Mouse (Mus musculus): ENCODE data around the gene Cdh26.
A peak's percentile ranks its signal among the peaks of the same experiment; 100 is the strongest.

The Cdh26 gene

DNA sequence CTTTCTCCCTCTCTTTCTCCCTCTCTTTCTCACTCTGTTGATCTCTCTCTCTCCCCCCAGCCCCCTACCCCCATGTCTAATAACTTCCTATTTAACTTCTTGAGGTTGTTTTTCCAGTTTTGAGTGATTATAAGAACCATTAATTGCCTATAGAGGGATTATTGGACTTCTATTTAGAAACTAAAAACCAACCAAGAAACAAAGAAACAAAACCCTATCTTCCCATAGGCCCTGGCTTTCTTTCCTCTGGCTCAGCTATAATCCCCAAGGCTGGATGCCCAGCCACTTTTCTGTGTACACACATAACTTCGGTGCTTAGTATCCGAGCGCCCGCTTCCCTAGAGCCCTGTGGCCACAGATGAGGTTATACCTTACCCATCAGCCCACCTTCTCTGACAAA, at the start of gene Cdh26:
Gene Cdh26 (plus strand): TSS at position 301 of the 400 bp plus-strand sequence.
- no peak for DNase-seq

DNA sequence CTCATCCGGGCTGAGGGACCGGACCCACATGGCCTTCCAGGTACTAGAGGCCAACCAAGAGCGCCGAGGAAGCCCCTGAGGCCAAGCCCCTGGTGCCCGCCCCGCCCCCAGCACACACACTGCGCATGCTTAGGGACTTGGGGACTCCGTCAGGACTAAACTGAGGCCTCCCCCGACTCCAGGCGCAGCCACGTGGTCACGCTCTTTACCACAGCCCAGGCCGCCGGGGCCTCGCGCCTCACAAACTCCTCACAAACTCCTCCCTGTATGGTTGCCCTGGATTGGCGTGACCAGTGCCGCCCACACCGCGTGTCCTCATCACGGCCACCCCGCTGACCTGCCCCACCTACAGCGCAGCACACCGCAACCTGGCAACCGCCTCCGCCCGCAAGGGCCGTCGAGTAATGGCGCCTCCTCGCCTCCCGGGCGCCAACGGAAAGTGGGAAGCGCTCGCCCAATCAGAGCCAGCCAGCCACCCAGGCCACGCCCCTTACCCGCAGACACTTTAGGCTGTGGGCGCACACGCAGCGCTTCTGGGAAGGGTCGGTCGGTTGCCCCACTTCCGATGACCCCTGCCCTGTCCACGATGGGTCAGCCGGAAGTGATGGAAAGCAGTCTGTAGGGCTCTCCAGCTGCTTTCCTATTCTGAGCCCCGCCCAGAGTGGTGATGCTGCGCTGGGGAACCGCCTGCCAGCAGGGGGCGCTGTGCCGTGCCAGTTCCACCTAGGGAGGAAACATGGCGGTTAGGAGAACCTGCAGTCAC, 23.1 kb upstream of the Cdh26 start, which contains the start of gene Sycp2:
Gene Sycp2 (minus strand): TSS at position 633 of the 763 bp plus-strand sequence.
- DNase-seq: no peak

DNA sequence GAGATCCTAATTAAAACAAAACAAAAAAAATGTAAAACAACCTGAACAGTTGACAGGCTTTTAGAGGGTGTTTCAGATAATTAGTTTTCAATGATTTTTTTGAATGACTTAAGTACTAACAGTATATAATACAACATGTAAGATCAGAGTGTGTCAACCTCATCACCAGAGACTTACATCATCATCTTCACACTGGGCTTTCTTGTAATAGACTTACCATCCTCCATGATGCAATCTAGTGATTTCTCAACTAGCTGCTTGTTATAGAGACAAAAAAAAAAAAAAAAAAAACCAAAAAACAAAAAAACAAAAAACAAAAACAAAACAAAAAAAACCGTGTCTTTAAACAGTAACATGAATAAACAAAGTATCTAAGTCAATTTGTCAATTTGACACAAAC, 21.3 kb upstream of the Cdh26 start:
- no peak for DNase-seq

DNA sequence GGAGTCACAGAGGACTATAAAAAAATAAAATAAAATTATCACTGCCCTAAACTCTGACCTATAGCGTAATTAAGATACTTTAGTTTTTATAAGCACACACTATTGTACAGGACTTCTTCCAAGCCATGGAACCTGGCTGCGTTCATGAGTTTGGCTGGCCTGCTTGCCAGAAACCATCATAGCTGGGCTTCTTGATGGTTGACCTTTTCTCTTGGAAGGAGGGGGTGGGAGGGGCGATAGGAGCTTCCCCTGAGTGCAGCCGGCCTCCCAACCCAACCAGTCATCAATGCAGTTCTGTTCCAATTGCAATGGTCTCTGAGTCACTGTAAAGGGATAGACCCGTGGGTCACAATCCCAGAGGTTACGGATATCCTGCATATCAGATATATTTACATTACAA, 20.0 kb upstream of the Cdh26 start:
- DNase-seq: no peak

DNA sequence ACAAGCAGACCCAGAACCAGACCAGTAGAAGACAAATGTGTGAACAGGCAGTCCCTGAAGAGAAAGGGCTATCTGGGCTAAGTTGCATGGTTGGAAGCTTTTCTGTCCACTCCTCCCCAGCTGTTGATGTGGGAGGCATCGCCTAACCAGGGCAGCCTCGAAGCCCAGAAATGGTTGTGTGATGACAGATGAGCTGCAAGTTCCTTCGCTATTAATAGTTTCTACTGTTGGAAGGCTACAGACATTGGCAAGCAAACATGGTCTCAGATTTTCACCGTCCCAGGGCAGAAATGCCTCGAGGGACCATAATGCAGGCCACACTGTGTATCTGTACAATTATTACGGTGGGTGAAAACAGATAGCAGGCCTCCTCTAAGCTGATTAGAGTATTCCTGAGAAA, 17.7 kb upstream of the Cdh26 start:
- no peak for DNase-seq

DNA sequence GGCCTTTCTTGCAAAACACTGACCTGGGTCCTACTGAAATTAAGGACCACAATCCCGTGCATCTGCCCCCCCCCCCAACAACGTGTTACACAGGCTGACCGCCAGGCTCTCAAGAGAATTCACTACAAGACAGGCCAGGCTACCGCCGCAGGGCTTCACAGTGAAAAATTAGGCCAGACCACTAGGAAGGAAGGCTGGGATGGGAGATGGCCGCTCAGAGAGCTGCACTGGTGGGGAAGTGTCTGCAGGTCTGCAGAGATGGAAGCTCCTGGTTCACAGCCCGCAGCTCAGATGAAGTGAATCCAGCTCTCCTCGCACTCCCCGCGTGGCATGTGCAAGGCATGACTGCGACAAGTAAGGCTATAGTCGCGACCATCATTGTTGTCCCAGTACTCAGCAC, 17.2 kb upstream of the Cdh26 start:
- peak in 1 of 2 experiments; percentile 14 for DNase-seq

DNA sequence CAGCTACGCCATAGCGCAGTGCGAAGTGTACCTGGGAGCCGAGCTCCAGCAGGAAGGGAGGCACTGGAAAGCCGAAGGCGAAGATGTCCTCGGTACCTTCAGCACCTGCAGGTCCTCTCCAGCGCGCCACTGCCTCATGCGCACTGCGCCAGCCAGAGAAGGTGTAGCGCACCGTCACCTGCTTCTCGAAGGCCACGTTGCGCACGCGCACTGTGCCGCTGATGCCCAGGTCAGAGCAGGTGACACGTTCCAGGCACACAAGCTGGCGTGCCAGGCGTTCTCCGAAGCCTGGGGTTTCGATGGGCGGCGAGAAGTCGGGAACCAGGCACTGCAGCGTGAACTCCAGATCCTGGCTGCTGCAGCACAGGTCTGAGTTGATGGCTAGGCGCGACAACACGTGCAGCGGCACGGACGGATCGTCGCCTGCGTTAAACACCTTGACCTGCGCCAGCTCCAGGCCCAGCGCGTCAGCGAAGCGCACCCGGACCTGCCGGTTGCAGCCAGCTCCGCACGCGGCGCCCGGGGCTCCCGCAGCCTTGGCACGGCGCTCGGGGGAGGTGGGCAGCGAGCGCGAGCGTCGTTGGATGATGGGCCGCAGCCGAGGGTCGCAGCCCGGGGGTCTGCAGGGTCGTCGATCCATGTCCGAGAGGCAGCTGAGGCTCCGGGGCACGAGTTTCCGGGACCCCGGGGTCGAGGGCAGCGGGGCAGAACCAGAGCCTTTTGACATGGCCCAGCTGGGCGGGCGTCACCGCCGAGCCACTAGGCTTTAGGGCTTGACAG, 16.7 kb upstream of the Cdh26 start:
- DNase-seq: peak; percentile 53 to 56

DNA sequence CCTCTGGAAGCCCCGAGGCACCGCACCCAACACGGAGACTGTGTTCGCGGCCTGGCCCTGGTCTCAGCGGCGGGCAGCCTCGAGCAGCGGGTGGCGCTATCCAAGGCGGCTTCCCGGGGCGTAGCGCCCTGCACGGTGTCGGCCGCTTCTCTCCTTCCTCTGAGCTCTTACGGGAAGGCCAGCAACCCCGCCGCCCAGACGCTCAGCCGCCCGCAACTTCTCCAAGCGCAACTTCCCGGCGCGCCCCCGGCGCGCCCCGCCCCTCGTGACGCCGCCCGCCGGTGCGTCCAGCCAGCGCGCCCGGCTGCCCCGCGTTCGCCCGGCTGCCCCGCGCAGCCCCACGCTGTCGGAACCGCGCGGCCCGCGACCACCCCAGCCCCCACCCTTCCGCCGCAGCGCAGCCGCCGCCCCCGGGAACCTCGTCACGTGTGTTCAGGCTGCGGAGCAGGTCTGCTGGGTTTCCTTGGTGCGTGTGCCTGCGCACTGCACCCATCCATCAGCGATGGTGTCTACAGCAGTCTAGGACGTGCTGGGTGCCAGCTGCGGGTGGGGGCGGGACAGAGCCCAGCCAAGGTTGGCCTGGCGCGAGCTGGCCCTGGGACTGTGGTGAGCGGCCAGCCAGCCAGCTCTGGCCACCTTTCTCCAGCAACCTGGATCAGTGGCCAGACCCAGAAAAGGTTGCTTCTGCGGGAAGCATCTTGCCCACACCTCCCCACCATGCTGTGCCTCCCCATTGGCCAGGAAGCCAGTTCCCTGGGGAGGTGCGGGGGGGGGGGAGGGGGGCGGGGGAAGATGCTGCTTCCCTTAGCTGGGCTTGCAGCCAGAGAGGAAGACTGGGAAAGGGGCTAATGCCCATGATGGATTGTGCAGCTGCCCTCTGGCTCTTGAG, 15.8 kb upstream of the Cdh26 start, which contains the start of the genes Ppp1r3d and Fam217b:
Gene Ppp1r3d (minus strand): TSS at position 212 of the 889 bp plus-strand sequence.
Gene Fam217b (plus strand): TSS at position 264 of the 889 bp plus-strand sequence.
- peak; percentile 46 to 68 for DNase-seq

DNA sequence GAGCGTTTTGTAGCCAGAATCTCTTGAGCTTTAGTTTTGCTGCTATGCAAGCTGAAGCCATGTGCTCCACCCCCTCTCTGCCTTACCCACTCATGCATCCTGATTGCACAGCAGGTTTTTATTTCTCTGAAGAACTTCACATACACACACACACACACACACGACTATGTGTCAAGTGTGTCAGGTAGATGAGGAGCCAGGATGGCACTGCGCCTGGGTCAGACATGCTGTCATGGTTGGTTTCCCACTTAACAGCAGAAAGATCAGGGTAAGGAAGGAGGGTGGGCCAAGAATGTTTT, 15.2 kb upstream of the Cdh26 start:
- peak in 1 of 2 experiments; percentile 26 for DNase-seq

DNA sequence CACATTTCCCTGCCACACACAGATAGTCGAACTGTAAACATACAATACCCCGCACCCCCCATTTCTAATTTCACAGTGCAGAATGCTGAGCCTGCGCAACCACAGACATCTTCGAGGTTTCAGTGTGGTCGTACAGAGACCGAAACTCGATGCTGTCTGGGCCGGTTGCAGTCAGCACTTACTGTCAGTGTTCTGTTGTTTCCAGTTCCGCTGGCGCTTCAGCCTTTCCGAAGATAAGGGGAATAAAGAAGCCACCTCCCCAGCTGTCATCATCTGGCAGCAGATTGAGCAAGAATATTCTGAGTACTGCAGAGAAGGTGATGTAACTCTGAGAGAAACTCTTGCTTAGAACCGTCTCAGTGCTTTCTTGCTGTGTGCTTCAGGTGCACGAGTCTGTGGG, 13.9 kb upstream of the Cdh26 start:
- DNase-seq: no peak

DNA sequence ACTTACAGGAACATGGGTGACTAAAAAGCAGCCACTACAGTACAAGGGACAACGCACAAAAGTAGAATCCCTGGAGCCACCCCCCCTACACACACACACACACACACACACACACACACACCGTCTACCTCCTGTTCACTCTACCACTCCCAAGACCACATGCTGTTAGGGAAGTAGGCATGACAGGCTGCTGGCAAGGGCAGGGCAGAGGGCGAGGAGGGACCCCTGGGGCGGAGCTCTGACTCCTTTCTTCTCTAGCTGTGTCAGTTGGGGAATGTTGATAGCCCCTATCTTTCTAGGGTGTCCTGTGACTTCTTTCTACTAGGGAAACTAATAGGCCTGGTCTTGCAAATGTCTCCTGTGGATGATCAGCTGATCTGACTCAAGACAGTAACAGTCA, 13.4 kb upstream of the Cdh26 start:
- DNase-seq: no peak

DNA sequence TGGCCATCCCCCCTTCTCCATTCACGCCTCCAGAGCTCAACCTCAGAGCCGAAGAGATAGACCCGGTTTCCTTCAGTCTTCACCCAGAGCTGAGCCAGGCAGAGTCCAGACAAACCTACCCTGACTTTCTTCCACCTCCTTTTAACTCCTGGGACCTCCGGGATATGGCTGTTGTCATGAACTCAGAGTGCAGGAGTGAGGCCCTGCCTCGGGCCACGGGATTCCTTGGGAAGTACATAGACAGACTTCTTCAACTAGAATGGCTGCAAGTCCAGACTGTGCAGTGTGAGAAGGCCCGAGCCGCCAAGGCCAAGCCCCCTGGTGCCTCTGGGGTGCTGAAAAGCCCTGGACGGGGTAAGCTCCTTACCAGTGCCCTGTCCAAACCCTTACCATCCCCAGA, 9.8 kb upstream of the Cdh26 start:
- no peak for DNase-seq

DNA sequence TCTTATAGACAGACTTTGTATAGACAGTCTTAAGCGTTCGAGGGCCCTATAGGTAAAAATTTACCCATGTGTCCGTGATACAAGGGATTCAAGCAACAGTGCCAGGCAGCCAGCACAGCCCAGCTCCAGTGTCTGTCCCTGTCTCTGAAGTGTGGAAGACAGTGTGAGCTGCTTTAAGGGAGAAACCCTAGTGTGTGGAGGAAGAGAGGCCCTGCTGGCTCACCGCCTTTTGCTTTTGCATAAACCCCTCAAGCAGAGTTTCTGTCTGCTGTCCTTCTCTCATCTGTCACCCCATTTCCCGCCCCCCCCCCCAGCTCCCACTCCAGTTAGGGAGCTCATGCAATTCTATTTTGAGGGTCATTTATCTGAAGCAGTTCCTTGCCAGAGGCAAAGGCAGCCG, 8.7 kb upstream of the Cdh26 start:
- DNase-seq: no peak

DNA sequence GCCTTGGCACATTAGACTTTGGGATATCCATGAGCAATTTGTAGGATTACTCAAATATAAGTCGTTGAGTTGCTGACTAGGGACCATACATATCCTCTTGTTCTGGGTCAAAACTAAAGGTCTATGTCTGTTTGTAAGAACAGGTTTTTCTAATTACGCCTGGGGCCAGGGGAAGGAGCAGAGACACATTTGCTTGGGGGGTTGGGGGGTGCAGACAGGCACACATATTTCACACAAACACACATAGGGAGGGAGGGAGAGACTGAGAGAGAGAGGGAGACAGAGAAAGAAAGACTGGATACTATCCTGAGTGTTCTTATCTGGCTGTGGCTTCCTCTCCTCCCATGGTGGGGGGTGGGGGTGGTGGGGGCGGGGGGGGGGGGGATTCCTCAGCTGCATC, 8.1 kb upstream of the Cdh26 start:
- no peak for DNase-seq

DNA sequence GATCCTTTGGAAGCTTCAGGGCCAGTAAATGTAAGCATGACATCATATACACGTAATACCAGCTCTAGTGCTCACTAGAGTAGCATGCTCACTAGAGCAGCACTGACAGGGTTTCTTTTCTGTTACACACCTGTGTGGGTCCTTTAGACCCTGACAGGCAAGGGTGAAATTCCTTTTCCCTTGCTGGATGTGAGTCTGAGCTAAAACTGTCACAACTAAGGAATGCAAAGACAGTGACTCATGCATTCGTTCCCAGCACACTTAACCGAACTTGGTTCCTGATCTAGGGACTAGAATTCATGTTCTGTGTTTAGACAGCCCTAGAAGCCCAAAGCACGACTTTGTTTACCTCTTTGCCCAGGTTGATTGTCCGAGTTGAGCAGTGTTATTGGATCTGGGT, 7.1 kb upstream of the Cdh26 start:
- no peak for DNase-seq

DNA sequence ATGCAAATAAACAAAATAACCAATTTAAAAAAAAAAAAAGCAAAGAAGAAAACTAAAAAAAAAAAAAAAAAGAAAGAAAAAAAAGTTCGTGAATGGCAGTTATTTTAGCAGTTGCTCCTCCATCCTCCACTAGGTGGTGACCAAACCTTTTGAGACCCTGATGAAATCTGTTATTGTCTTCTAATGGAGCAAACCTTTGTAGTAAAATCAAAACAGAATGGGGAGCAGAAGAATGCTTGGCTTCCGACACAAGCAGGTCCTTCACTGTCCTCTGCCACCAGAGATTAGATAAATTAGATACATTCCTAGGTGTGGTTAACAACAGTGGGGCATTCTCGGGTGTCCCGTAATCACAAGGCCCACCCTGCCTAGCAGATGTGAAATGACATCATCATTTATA, 4.1 kb upstream of the Cdh26 start:
- no peak for DNase-seq

DNA sequence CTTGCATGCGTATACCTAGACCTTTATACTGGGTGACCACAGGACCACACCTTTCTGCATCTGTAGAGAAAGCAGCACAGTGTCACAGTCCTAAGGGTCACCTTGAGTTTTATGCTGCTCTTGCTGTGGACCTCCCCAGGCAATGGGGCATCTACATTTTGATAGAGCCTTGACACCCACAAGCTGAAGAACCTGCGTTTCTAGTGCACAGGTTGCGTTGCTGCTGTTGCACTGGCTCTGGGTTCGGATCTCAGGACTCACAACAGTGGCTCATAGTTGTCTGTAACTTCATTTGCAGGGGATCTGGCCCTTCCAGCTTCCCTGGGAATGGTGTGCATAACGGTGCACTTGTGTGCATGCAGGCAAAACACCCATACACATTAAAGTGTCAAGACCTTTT, 3.1 kb upstream of the Cdh26 start:
- no peak for DNase-seq

DNA sequence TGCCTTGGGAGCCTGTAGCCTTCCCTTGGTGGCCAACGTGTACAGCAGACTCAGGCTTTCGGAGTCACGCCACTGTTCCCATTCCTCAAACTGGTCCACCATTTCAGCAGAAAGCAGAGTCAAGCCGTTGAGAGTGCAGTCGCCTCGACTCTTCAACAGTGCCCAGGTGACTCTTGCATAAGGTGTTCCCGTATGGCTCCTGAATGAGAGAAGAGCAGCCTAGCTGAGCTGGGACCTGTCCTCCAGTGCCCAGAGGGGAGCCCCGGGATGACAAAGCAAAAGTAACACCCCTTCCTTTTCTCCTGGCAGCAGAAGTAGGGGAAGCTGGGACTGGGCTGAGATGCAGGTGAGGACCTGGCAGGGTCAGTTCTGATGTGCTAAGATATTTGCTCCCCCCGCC, 2.1 kb upstream of the Cdh26 start:
- no peak for DNase-seq

DNA sequence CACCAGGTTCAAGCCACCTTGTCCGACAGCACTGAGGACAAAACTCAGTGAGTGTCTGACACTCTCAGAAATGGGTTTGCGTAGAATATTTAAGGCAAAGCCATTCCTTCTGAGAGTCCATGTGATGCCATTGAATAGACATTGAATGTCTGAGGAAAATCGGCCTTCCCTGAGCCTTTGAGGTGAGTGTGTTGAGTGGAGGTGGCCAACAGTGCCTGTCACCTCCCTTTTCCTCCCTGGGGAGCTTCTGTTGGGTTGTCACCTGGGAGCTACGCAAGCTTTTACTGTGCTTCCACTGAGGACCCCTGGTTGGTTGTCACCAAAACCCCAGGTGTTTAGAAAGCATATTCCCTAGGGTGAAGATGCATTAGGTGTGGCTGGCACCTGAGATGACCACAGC, 1.7 kb upstream of the Cdh26 start:
- no peak for DNase-seq

DNA sequence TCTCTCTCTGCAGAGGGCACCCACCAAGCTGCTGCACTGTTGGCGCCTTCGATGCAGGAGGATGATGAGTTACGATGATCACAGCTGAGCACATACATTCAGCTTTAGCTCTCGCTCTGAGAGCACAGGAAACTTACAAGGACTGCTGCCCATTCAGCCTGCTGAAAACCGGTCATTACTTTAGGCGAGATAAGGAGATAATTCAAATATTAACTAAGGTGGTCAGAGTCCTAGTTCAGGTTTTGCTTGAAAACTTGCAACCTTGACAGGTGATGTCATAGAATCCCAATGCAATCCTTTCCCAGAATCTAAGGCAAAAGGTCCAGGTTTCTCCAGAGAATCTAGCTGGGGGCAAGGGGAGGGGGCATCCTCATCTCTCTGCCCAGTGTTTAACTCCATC, 905 bp upstream of the Cdh26 start:
- DNase-seq: no peak

DNA sequence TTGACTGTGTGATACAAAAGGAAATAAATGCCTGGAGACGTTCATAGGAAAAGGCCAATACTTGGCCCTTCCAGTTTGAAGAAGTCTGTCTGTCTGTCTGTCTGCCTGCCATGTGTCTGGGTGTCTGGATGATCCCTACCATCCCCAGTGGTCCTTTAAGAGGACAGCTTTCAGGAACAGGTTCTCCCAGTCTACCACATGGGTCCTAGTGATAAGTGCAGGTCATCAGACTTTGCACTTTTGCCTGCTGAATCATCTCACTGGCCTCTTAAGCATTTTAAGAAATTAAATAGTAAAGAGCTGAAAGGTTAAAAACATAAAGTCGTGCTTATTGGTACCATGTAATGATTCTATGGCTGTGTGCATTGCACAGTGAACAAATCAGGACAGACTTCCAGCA, 3.2 kb downstream of the Cdh26 start:
- DNase-seq: no peak

DNA sequence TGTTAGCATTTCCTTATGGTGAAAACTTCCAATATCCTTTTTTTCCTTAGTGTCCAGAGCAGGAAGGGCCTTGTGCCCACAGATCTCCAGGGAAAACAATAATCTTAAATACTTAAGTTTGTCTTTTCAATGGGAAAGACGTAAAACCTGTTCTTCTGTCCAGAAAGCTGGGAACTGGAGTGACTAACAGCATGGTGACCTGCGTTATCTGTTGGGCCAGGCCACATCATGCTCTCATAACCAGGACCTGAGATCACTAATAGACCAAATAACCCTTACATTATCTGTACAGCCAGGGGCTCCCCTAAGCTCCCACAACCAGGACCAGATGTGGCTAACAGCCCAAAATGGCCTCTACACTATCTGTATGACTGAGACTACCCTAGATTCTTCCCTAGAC, 3.6 kb downstream of the Cdh26 start:
- no peak for DNase-seq

DNA sequence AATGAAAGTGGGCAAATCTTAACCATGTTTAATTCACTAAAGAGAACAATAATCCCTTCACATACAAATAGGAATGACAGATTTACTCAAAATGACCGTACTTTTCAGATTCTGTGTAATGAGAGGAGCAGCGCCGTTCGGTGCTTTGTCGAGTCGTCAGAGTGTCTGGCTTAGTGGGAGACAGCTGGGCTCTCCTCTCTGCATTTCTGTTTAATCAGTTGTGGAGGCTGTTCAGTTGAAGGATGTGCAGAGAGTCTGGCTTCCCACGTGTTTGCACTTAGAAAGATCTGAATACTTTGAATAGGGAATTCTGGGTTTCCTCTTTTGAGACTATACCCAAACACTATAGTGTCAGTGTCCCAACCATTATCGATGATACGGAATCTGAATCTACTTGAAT, 7.0 kb downstream of the Cdh26 start:
- DNase-seq: no peak
